Mouse (Mus musculus) small intestine, adult 2 months (tissue): Measurements from ENCODE around the gene Aph1a.

Source experiments
- CTCF ChIP-seq: fragments of 200-500 bp; IDR thresholded peaks from 2 replicates; pipeline ENCODE4 v1.5.1; 2012; ENCODE audit warnings: low read depth, mild to moderate bottlenecking, control low read depth, inconsistent platforms, low read length, moderate library complexity, mixed read lengths; ENCODE audit not compliant: insufficient replicate concordance, insufficient read length; ENCODE audit errors: extremely low read depth
- POLR2A ChIP-seq: fragments of 200-500 bp; IDR thresholded peaks from 2 replicates; pipeline ENCODE4 v1.6.1; 2012; ENCODE audit warnings: low read depth, mild to moderate bottlenecking, control low read depth, inconsistent platforms, low read length, moderate library complexity

- TF ChIP-seq CTCF (peak; percentile 92; the same call in 1 of the 2 replicates), POLR2A (no peak)
These were observed 13.1 kb downstream of the Aph1a start for GRCm38 (mm10) chr3:95906860-95907259.
